Mouse (Mus musculus): ENCODE data around the gene Itga11.

GRCm38 (mm10) chr9:62639686-62640085, 37.9 kb upstream of the Itga11 start:
- TF ChIP-seq CTCF (conservative IDR thresholded peaks at IDR 0.05 in 1 of 2, IDR thresholded peaks at IDR 0.05 in 1 of 2; ENCODE audit: low read depth in 2 of 2, low read length in 2 of 2) (no peak), USF1 (IDR thresholded peaks at IDR 0.05; ENCODE audit: low read depth, low read length) (no peak), POLR2A (IDR thresholded peaks at IDR 0.05; ENCODE audit: low read depth, low read length) (no peak)

Data from CH12.LX (cell line).